Mouse (Mus musculus) hindbrain, embryonic 11.5 days (tissue): Measurements from ENCODE around the gene Krtap10-10. TPM values are rescaled to one million over a fixed set of nuclear protein-coding genes. Genes with fewer than 3 reads are reported as not detected.

Experiments used
- ATAC-seq: fragments of 200-750 bp; cut with Nextera tagmentation; 2 replicates; pipeline ENCODE4 v1.8.0; 2017; ENCODE audit warnings: mild to moderate bottlenecking, moderate TSS enrichment, moderate library complexity; ENCODE audit not compliant: low FRiP score
- DNase-seq: peaks from one replicate; pipeline ENCODE4 v3.0.0-alpha.2; 2015; ENCODE audit warnings: low spot score
- H3K27ac ChIP-seq: fragments of 300-500 bp; sonication (generic); 2 replicates; pipeline ENCODE4 v1.5.1; 2014; ENCODE audit warnings: mild to moderate bottlenecking, low read depth, low read length
- H3K27me3 ChIP-seq: fragments of 300-500 bp; sonication (generic); 2 replicates; pipeline ENCODE4 v1.6.1; 2014; ENCODE audit warnings: mild to moderate bottlenecking, low read length, moderate library complexity, mixed read lengths; ENCODE audit not compliant: control insufficient read depth, insufficient read depth
- H3K36me3 ChIP-seq: fragments of 300-500 bp; sonication (generic); 2 replicates; pipeline ENCODE4 v1.6.1; 2014; ENCODE audit warnings: mild to moderate bottlenecking, low read length, moderate library complexity, mixed read lengths; ENCODE audit not compliant: control insufficient read depth, insufficient read depth
- H3K4me1 ChIP-seq: fragments of 300-500 bp; sonication (generic); replicated peaks from 2 replicates; pipeline ENCODE4 v1.6.1; 2014; ENCODE audit warnings: low read length, mixed read lengths; ENCODE audit not compliant: control insufficient read depth, insufficient read depth
- H3K4me2 ChIP-seq: fragments of 300-500 bp; sonication (generic); replicated peaks from 2 replicates; pipeline ENCODE4 v1.6.1; 2014; ENCODE audit warnings: mild to moderate bottlenecking, low read depth, low read length
- H3K4me3 ChIP-seq: fragments of 300-500 bp; sonication (generic); 2 replicates; pipeline ENCODE4 v1.5.1; 2014; ENCODE audit warnings: low read depth, low read length
- H3K9ac ChIP-seq: fragments of 300-500 bp; sonication (generic); 2 replicates; pipeline ENCODE4 v1.6.1; 2014; ENCODE audit warnings: low read depth, low read length
- H3K9me3 ChIP-seq: fragments of 300-500 bp; sonication (generic); 2 replicates; pipeline ENCODE4 v1.6.1; 2016; ENCODE audit warnings: low read length; ENCODE audit not compliant: control insufficient read depth
- WGBS: fragments of 180-500 bp; shearing (Covaris S2); extraction: QIAGEN DNeasy Blood & Tissue Kit; methylation state at CpG from one replicate; pipeline ENCODE4 v1.1.7; 2014; 5-methylcytosine and 5-hydroxymethylcytosine counted together
- polyA plus RNA-seq: library from polyadenylated mRNA; unstranded; fragments of >200 nt; fragmentation: Nextera tagmentation; extraction: Ambion mirVana; gene quantifications from 2 replicates; pipeline ENCODE4 v1.2.1, GENCODE M21; 2014

Gene Krtap10-10
- polyA plus RNA-seq, 1 experiment from 2014 or later = not detected

GRCm38 (mm10) chr10:77882553-77882952 is 46.8 kb downstream of the Krtap10-10 start:
- H3K4me1 ChIP-seq = no peaks in the 10 kb centered on the region
- no peak overlapping the region for H3K4me3 ChIP-seq
- H3K9ac ChIP-seq = no peak overlapping the region
- H3K36me3 ChIP-seq = no peaks in the 10 kb centered on the region
- no peak overlapping the region for H3K4me2 ChIP-seq
- no peak for ATAC-seq
- H3K27ac ChIP-seq = no peak overlapping the region
- no peak for DNase-seq
- 85% methylated on average over 5 of the region's 5 CpGs for WGBS
- no peaks in the 10 kb centered on the region for H3K27me3 ChIP-seq
- no peaks in the 10 kb centered on the region for H3K9me3 ChIP-seq

- H3K9me3 ChIP-seq = no peaks in the 10 kb centered on the region
- peak; percentile 21 for DNase-seq
- ATAC-seq = no peak
Measured at GRCm38 (mm10) chr10:77886007-77886747, 50.4 kb downstream of the Krtap10-10 start.

More at GRCm38 (mm10) chr10:77886007-77886747, 50.4 kb downstream of the Krtap10-10 start:
- no peaks in the 10 kb centered on the region for H3K36me3 ChIP-seq
- no peak overlapping the region for H3K27ac ChIP-seq
- no peak overlapping the region for H3K4me2 ChIP-seq
- H3K27me3 ChIP-seq = no peaks in the 10 kb centered on the region
- H3K9ac ChIP-seq = no peak overlapping the region
- no peak overlapping the region for H3K4me3 ChIP-seq
- 56% methylated on average over 12 of the region's 12 CpGs for WGBS
- H3K4me1 ChIP-seq = no peaks in the 10 kb centered on the region

Other genes with a start within 250 kb of the Krtap10-10 start
- 287 and 321 TPM in 2 replicates for gene Sumo3, start 229.8 kb upstream of the Krtap10-10 start, polyA plus RNA-seq
- 2.2 TPM in 1 of 2 replicates, not detected in the other for gene Gm49325, start 229.8 kb upstream of the Krtap10-10 start, polyA plus RNA-seq
- gene Ube2g2, start 213.7 kb upstream of the Krtap10-10 start, polyA plus RNA-seq = 40.5 and 50.0 TPM in 2 replicates
- 0.56 and 0.64 TPM in 2 replicates for gene Tspear, start 149.4 kb upstream of the Krtap10-10 start, polyA plus RNA-seq
- not detected in 2 replicates for gene Gm19402, start 145.2 kb upstream of the Krtap10-10 start, polyA plus RNA-seq
- not detected in 2 replicates for gene Gm9508, start 138.7 kb upstream of the Krtap10-10 start, polyA plus RNA-seq
- gene Gm10272, start 129.3 kb upstream of the Krtap10-10 start, polyA plus RNA-seq = not detected in 2 replicates
- gene Gm10024, start 124.5 kb upstream of the Krtap10-10 start, polyA plus RNA-seq = not detected in 2 replicates
- gene Gm10142, start 120.1 kb upstream of the Krtap10-10 start, polyA plus RNA-seq = not detected in 2 replicates
- not detected in 2 replicates for gene Krtap12-1, start 115.3 kb upstream of the Krtap10-10 start, polyA plus RNA-seq
- not detected in 2 replicates for gene Gm10100, start 109.5 kb upstream of the Krtap10-10 start, polyA plus RNA-seq
- not detected in 2 replicates for gene Gm18596, start 93.3 kb upstream of the Krtap10-10 start, polyA plus RNA-seq
- not detected in 2 replicates for gene Gm9736, start 84.6 kb upstream of the Krtap10-10 start, polyA plus RNA-seq
- not detected in 2 replicates for gene Gm3233, start 76.3 kb upstream of the Krtap10-10 start, polyA plus RNA-seq
- not detected in 2 replicates for gene Gm3238, start 64.6 kb upstream of the Krtap10-10 start, polyA plus RNA-seq
- not detected in 2 replicates for gene Gm7138, start 59.0 kb upstream of the Krtap10-10 start, polyA plus RNA-seq
- not detected in 2 replicates for gene Gm3250, start 53.4 kb upstream of the Krtap10-10 start, polyA plus RNA-seq
- not detected in 2 replicates for gene Gm7137, start 47.7 kb upstream of the Krtap10-10 start, polyA plus RNA-seq
- not detected in 2 replicates for gene Gm9639, start 40.9 kb upstream of the Krtap10-10 start, polyA plus RNA-seq
- gene Gm19668, start 36.8 kb upstream of the Krtap10-10 start, polyA plus RNA-seq = not detected in 2 replicates
- gene Gm9507, start 24.1 kb upstream of the Krtap10-10 start, polyA plus RNA-seq = not detected in 2 replicates
- not detected in 2 replicates for gene Gm2696, start 21.3 kb upstream of the Krtap10-10 start, polyA plus RNA-seq
- gene Krtap10-4, start 8.9 kb upstream of the Krtap10-10 start, polyA plus RNA-seq = not detected in 2 replicates
- not detected in 2 replicates for gene Gm36176, start 10.9 kb downstream of the Krtap10-10 start, polyA plus RNA-seq
- gene Gm10318, start 16.9 kb downstream of the Krtap10-10 start, polyA plus RNA-seq = not detected in 2 replicates
- not detected in 2 replicates for gene Gm3285, start 26.0 kb downstream of the Krtap10-10 start, polyA plus RNA-seq
- 3.1 and 3.6 TPM in 2 replicates for gene Lrrc3, start 66.6 kb downstream of the Krtap10-10 start, polyA plus RNA-seq
- 0.56 and 1.4 TPM in 2 replicates for gene Trpm2, start 134.6 kb downstream of the Krtap10-10 start, polyA plus RNA-seq
- 33.2 and 37.1 TPM in 2 replicates for gene 1810043G02Rik, start 142.6 kb downstream of the Krtap10-10 start, polyA plus RNA-seq
- gene Pfkl, start 174.1 kb downstream of the Krtap10-10 start, polyA plus RNA-seq = 85.5 and 114 TPM in 2 replicates
- not detected in 2 replicates for gene Dnmt3l, start 206.0 kb downstream of the Krtap10-10 start, polyA plus RNA-seq
- 0.11 and 0.28 TPM in 2 replicates for gene Aire, start 207.7 kb downstream of the Krtap10-10 start, polyA plus RNA-seq
- 1.4 TPM in 2 replicates for gene Icosl, start 233.4 kb downstream of the Krtap10-10 start, polyA plus RNA-seq